Mouse (Mus musculus) stomach, embryonic 16.5 days (tissue): Measurements from ENCODE around the gene Wrap53. TPM values are rescaled to one million over a fixed set of nuclear protein-coding genes. Genes with fewer than 3 reads are reported as not detected.
A peak's percentile ranks its signal among the peaks of the same experiment; 100 is the strongest.
"Not testable (repeated sequence)": the region's sequence is repeated elsewhere in the genome, so short reads cannot be mapped to it uniquely, and the experiment has no call there.

Source experiments
- ATAC-seq: fragments of 200-750 bp; cut with Nextera tagmentation; 2 replicates; pipeline ENCODE4 v1.8.0; 2017; ENCODE audit warnings: moderate number of reproducible peaks, moderate TSS enrichment; ENCODE audit not compliant: insufficient read depth, low FRiP score
- H3K27ac ChIP-seq: fragments of 300-500 bp; sonication (generic); 2 replicates; pipeline ENCODE4 v1.5.1; 2014; ENCODE audit warnings: low read length
- H3K27me3 ChIP-seq: fragments of 300-500 bp; sonication (generic); 2 replicates; pipeline ENCODE4 v1.6.1; 2014; ENCODE audit warnings: low read length, control low read depth, mixed read lengths; ENCODE audit not compliant: control insufficient read depth, insufficient read depth
- H3K36me3 ChIP-seq: fragments of 300-500 bp; sonication (generic); 2 replicates; pipeline ENCODE4 v1.6.1; 2014; ENCODE audit warnings: low read length; ENCODE audit not compliant: control insufficient read depth, insufficient read depth
- H3K4me1 ChIP-seq: fragments of 300-500 bp; sonication (generic); 2 replicates; pipeline ENCODE4 v1.6.1; 2014; ENCODE audit warnings: low read length, control low read depth, mixed read lengths; ENCODE audit not compliant: control insufficient read depth, insufficient read depth
- H3K4me2 ChIP-seq: fragments of 300-500 bp; sonication (generic); 2 replicates; pipeline ENCODE4 v1.6.1; 2014; ENCODE audit warnings: low read depth, low read length, mixed read lengths
- H3K4me3 ChIP-seq: fragments of 300-500 bp; sonication (generic); replicated peaks from 2 replicates; pipeline ENCODE4 v1.5.1; 2014; ENCODE audit warnings: mild to moderate bottlenecking, low read length
- H3K9ac ChIP-seq: fragments of 300-500 bp; sonication (generic); 2 replicates; pipeline ENCODE4 v1.6.1; 2014; ENCODE audit warnings: low read length
- H3K9me3 ChIP-seq: fragments of 300-500 bp; sonication (generic); replicated peaks from 2 replicates; pipeline ENCODE4 v1.6.1; 2016; ENCODE audit warnings: low read length, control low read depth; ENCODE audit not compliant: control insufficient read depth
- WGBS: fragments of 180-500 bp; shearing (Covaris S2); extraction: QIAGEN DNeasy Blood & Tissue Kit; methylation state at CpG from one replicate; pipeline ENCODE4 v1.1.7; 2014; 5-methylcytosine and 5-hydroxymethylcytosine counted together
- polyA plus RNA-seq: library from polyadenylated mRNA; unstranded; fragments of >200 nt; fragmentation: Nextera tagmentation; extraction: Ambion mirVana; gene quantifications from 2 replicates; pipeline ENCODE4 v1.2.1, GENCODE M21; 2015

The Wrap53 gene
- polyA plus RNA-seq, 1 experiment from 2014 or later = 21.6 TPM

DNA sequence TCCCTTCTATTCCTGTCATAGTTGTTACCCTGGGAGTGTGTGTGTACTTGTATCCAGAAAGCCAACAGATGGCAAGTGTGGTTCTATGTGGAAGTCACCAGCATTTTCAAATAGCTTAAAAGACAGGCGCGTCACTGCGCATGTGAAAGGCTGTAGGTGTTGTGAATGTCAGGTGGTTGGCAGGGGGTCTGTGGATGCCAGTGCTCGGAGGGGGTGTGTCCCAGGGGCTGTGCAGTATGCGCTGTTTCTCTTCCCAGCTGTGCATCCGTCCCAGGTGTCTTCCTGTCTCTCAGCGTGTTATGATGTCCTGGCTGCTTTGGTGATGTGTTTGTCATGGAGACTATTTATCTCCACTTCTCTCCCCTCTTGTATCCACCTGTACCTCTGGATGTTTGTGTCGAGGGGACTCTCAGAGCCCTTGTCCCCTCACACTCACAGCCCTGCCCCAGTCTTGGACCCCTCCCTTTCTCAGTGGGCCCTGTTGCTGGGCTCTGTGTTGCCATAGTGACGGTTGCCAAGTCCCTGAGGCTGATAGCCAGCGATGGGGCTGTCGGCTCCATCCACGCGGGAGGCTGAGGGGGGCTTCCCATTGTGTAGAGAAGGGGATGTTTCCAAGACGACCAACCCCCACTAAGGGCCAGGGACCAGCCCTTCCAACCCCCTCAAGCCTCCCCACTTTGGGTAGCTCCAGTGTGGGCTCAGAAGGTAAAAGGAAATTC lies 27.3 kb downstream of the Wrap53 start:
- Histone ChIP-seq H3K27me3 (no peaks in the 10 kb centered on the region), H3K9me3 (no peaks in the 10 kb centered on the region), H3K4me2 (no peak overlapping the region), H3K9ac (no peak overlapping the region), H3K36me3 (no peaks in the 10 kb centered on the region), H3K4me3 (no peak overlapping the region), H3K27ac (no peak overlapping the region; the same call in 1 of the 2 replicates), H3K4me1 (0 out of 2 replicates have a peak, but pooled peaks cover 2% of the 10 kb centered on the region)
- ATAC-seq = peak; percentile 15; the same call in 1 of the 2 replicates
- WGBS = 23% methylated on average over 14 of the region's 14 CpGs

GRCm38 (mm10) chr11:69551310-69551709 lies 28.7 kb downstream of the Wrap53 start:
- no peak for ATAC-seq
- 72% methylated on average over 4 of the region's 4 CpGs for WGBS
- Histone ChIP-seq H3K4me2 (no peak overlapping the region), H3K27me3 (no peaks in the 10 kb centered on the region), H3K9me3 (no peaks in the 10 kb centered on the region), H3K4me1 (peaks cover 8% of the 10 kb centered on the region; the same call in 1 of the 2 replicates), H3K9ac (no peak overlapping the region), H3K27ac (no peak overlapping the region), H3K36me3 (no peaks in the 10 kb centered on the region), H3K4me3 (no peak overlapping the region)

GRCm38 (mm10) chr11:69549060-69549656 lies 30.9 kb downstream of the Wrap53 start, which contains the start of gene Dnah2:
Gene Dnah2 (minus strand): TSS chr11:69549110.
- ATAC-seq = no peak
- H3K4me2 ChIP-seq = no peak within 1 kb of the TSS
- H3K9ac ChIP-seq = no peak within 1 kb of the TSS
- 30% methylated on average over 12 of the region's 12 CpGs for WGBS
- H3K36me3 ChIP-seq = no peaks in the 10 kb centered on the region
- H3K27me3 ChIP-seq = no peaks in the 10 kb centered on the region
- H3K4me1 ChIP-seq = peaks cover 8% of the 10 kb centered on the region; the same call in 1 of the 2 replicates
- H3K9me3 ChIP-seq = no peaks in the 10 kb centered on the region
- no peak within 1 kb of the TSS for H3K4me3 ChIP-seq
- H3K27ac ChIP-seq = no peak within 1 kb of the TSS

GRCm38 (mm10) chr11:69547071-69547470 lies 33.0 kb downstream of the Wrap53 start:
- 3% methylated on average over 15 of the region's 15 CpGs for WGBS
- H3K4me2 ChIP-seq = peak overlapping the region; percentile 94
- no peaks in the 10 kb centered on the region for H3K9me3 ChIP-seq
- H3K4me1 ChIP-seq = peaks cover 8% of the 10 kb centered on the region; the same call in 1 of the 2 replicates
- no peak for ATAC-seq
- peak overlapping the region; percentile 77 for H3K9ac ChIP-seq
- H3K36me3 ChIP-seq = no peaks in the 10 kb centered on the region
- H3K27ac ChIP-seq = peak overlapping the region; percentile 86
- H3K4me3 ChIP-seq = peak overlapping the region; percentile 57
- H3K27me3 ChIP-seq = no peaks in the 10 kb centered on the region

DNA sequence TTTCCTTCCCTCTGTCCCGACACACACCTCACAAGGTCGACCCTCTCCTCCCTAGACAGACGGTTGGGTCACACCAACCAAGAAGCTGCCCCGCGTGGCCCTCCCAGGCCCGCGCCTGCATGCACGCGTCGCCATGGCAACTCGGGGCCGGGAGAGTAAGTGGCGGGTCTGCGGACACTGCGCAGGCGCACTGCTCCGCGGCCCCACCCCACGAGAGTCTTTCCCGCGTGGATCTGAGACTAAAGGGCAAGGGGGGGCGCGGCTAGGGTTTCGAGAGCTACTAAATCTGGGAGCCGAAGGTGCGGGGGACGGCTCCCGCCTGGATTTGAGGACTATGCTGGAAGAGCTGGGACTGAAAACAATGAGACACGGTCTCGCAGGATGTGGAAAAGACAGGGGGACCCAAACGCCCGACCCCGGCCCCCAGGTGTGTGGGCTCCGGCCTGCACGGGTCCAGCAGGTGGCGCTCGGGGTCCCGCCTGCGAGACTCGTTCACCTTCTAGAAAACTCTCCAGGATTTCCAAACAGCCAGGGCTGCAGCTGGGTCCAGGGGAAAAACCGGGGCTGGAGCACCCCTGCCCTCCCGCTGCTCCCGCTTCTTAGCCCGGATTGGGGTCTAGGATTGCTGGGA lies 33.5 kb downstream of the Wrap53 start:
- H3K4me3 ChIP-seq = peak overlapping the region; percentile 57
- H3K27me3 ChIP-seq = no peaks in the 10 kb centered on the region
- no peaks in the 10 kb centered on the region for H3K36me3 ChIP-seq
- peak; percentile 69 for ATAC-seq
- H3K4me2 ChIP-seq = peak overlapping the region; percentile 94
- H3K9ac ChIP-seq = peak overlapping the region; percentile 77
- peaks cover 8% of the 10 kb centered on the region; the same call in 1 of the 2 replicates for H3K4me1 ChIP-seq
- H3K9me3 ChIP-seq = no peaks in the 10 kb centered on the region
- under 1% methylated on average over 44 of the region's 44 CpGs for WGBS
- peak overlapping the region; percentile 86 for H3K27ac ChIP-seq

DNA sequence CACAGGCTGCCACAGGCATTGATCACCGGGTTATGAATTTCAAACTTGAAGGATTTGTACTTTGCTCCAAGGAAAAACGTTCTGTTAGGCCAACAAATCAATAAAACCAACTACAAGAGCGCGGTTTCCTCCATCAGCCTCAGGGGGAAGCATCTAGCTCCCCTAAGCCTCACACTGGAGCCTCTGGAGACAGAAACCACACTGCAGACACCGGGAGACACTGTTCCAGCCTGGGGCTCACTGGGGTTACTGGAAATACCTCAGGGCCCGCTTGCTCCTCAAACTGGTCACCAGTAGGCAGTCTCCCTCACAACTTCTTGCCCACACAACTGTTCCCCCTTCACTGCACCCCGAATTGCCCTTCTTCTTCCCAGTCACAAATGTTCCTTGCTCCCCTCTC lies 34.1 kb downstream of the Wrap53 start:
- Histone ChIP-seq H3K4me1 (peaks cover 8% of the 10 kb centered on the region; the same call in 1 of the 2 replicates), H3K4me2 (peak overlapping the region; percentile 94), H3K36me3 (no peaks in the 10 kb centered on the region), H3K9me3 (no peaks in the 10 kb centered on the region), H3K27ac (peak overlapping the region; percentile 86), H3K4me3 (peak overlapping the region; percentile 57), H3K9ac (peak overlapping the region; percentile 77), H3K27me3 (no peaks in the 10 kb centered on the region)
- ATAC-seq = peak; percentile 20; the same call in 1 of the 2 replicates
- 11% methylated on average over 7 of the region's 7 CpGs for WGBS

GRCm38 (mm10) chr11:69543598-69543997 lies 36.5 kb downstream of the Wrap53 start:
- Histone ChIP-seq H3K9me3 (no peaks in the 10 kb centered on the region), H3K4me1 (peaks cover 6% of the 10 kb centered on the region; the same call in 1 of the 2 replicates), H3K27ac (no peak overlapping the region), H3K36me3 (no peaks in the 10 kb centered on the region), H3K4me2 (no peak overlapping the region), H3K4me3 (no peak overlapping the region), H3K27me3 (no peaks in the 10 kb centered on the region), H3K9ac (no peak overlapping the region)
- no peak for ATAC-seq
- WGBS = 38% methylated on average over 3 of the region's 3 CpGs

DNA sequence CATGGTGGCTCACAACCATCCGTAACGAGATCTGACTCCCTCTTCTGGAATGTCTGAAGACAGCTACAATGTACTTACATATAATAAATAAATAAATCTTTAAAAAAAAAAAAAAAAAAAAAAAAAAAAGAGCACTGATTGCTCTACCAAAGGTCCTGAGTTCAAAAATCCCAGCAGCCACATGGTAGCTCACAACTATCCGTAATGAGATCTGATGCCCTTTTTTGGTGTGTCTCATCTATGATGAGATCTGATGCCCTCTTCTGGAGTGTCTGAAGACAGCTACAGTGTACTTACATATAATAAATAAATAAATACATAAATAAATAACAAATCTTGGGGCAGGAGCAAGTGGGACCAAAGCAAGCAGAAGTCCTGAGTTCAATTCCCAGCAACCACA lies 38.3 kb downstream of the Wrap53 start:
- H3K27me3 ChIP-seq, H3K36me3 ChIP-seq, H3K4me1 ChIP-seq, H3K4me2 ChIP-seq, ATAC-seq, H3K9me3 ChIP-seq, H3K27ac ChIP-seq, H3K4me3 ChIP-seq, H3K9ac ChIP-seq: not testable (repeated sequence)
- WGBS = 64% methylated on average over 1 of the region's 3 CpGs

GRCm38 (mm10) chr11:69540700-69541099 lies 39.4 kb downstream of the Wrap53 start:
- Histone ChIP-seq H3K27ac (no peak overlapping the region), H3K27me3 (no peaks in the 10 kb centered on the region), H3K4me1 (no peaks in the 10 kb centered on the region), H3K9ac (no peak overlapping the region), H3K4me2 (no peak overlapping the region), H3K36me3 (no peaks in the 10 kb centered on the region), H3K4me3 (no peak overlapping the region), H3K9me3 (no peaks in the 10 kb centered on the region)
- WGBS = 79% methylated on average over 2 of the region's 2 CpGs
- no peak for ATAC-seq
